Mouse (Mus musculus) induced T-regulatory cell, adult 2 months (primary cell): ENCODE results near the gene Gm47791.

Source experiments
- DNase-seq: peaks from one replicate; pipeline ENCODE4 v3.0.0-alpha.2; 2012; ENCODE audit warnings: low read depth

The Gm47791 gene

GRCm38 (mm10) chr1:82787414-82787813 is 16.4 kb upstream of the Gm47791 start:
- DNase-seq = peak; percentile 73

DNA sequence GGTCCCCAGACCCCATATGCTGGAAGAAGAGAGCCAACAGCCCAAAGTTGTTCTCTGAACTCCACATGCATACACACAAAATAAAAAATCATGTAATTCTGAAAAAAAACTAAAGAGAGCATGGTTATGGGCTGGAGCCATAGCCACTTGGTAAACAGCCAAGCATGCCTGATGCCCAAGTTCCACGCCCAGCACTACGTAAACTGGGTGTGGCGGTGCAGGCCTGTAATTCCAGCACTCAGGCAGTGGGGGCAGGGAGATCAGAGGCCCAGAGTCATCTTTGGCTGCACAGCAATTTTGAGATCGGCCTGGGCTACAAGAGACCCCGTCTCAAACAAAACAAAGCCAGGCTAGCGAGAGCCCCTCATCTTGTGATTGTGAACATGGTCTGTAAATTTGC is 14.5 kb upstream of the Gm47791 start:
- no peak for DNase-seq

DNA sequence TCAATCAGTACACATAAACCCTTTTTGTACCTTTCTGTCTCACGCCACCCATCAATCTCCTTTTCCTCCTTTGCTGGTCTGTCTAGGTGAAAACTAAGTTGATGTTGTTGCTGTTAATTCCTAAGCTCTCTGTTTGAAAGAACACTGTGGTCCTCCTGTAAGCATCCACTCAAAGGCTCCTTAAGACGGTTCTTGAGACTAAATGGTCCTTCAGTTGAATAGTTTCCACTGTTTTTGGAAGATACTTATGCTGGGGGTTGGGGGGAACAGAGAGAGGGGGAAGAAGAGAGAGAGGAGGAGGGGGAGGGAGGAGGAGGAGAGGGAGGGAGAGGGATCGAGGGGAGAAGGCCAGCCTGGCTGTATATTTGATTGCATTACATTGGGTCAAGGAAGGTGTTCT is 12.5 kb upstream of the Gm47791 start:
- DNase-seq = no peak

DNA sequence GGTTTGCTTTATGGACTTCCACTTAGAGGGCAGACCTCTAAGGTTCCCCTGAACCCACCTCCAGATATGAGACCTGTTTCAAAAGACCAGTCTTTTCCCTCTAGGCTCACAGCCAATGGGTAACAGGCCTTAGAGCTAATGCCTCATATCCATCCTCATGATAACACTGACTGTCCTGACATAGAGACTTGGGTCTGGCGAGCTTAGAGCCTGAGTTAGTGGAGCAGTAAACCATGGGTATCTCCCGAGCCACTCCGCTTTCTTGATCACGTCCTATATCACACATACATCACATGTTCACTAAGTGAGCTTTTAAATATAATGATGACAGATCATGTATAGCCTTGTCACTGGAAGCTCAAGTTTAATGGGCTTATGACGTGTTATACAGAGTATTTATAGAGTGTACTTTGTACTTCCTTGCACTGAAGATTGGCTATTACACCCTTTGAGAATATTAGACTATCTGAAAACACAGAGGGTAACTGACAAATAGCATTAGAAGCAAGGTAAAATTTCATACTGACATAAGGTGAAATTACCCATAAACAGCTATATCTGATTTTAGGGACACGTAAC is 8.4 kb upstream of the Gm47791 start:
- DNase-seq = no peak

GRCm38 (mm10) chr1:82775293-82775692 is 4.2 kb upstream of the Gm47791 start:
- no peak for DNase-seq

- DNase-seq = no peak
Observed at GRCm38 (mm10) chr1:82773208-82773607, 2.2 kb upstream of the Gm47791 start.

GRCm38 (mm10) chr1:82772428-82772827 is 1.4 kb upstream of the Gm47791 start:
- DNase-seq = no peak

DNA sequence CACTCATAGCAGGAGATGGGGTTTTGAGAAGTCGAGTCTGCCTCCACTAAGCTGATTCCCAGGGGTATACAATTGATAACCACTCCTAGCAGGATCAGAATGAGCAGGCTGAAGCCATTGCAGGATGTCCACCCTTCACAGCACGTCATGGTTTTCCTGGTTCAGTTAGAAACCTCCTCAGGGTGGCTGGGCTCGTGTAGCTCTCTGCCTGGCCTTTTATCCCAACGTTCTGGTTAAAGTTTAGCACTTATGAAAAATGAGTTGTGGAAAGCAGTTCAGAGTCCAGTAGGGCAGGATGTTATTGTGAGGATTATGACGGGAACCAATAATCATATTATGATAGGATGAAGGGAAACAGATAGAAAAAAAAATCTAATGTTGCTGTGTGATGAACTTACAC is 2.8 kb downstream of the Gm47791 start, which contains the start of gene Tm4sf20:
Gene Tm4sf20, minus strand, starts transcription at position 193 of the 400 bp plus-strand sequence.
- DNase-seq = no peak

DNA sequence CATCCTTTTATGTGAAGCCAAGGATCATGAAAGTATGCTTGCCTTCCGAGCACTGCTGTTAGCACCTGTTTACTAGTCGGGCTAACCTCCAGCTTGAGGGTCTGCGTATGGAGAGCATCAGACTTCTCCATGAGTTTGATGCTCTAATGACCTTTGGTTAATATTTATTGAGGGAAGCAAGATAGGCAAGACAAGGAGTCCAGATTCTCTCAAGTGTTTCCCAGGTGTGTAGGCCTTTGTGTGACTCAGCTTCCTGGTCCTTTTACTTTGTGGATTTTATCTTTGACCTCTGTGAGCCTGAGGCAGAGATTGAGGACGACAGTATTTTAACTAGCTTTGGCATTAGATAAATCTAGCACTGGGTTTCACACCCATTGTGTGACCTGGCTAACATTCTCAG is 4.4 kb downstream of the Gm47791 start:
- DNase-seq = no peak

DNA sequence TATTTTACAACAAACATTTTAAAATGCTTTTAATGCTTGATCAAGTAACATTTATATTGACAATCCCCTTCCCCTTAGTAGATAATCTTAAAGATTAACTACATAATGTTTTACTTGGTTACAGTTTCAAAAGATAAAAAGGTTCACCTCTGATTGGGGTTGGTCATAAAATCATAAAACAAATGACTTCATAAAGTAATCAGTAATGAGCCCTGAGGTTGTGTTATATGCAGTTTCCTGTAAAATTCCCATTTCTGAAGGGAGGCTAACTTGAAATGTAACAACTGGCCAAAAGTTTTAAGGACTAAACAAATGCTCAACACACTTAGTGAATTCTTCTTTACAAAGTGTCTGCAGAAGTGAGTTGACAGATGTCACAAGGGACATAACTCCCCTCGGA is 4.8 kb downstream of the Gm47791 start:
- DNase-seq = no peak

GRCm38 (mm10) chr1:82762274-82762673 is 8.8 kb downstream of the Gm47791 start:
- peak; percentile 22 for DNase-seq

- DNase-seq = no peak
Observed at GRCm38 (mm10) chr1:82761454-82762169, 9.4 kb downstream of the Gm47791 start.

- peak; percentile 44 for DNase-seq
Observed at GRCm38 (mm10) chr1:82759520-82759919, 11.5 kb downstream of the Gm47791 start.

DNA sequence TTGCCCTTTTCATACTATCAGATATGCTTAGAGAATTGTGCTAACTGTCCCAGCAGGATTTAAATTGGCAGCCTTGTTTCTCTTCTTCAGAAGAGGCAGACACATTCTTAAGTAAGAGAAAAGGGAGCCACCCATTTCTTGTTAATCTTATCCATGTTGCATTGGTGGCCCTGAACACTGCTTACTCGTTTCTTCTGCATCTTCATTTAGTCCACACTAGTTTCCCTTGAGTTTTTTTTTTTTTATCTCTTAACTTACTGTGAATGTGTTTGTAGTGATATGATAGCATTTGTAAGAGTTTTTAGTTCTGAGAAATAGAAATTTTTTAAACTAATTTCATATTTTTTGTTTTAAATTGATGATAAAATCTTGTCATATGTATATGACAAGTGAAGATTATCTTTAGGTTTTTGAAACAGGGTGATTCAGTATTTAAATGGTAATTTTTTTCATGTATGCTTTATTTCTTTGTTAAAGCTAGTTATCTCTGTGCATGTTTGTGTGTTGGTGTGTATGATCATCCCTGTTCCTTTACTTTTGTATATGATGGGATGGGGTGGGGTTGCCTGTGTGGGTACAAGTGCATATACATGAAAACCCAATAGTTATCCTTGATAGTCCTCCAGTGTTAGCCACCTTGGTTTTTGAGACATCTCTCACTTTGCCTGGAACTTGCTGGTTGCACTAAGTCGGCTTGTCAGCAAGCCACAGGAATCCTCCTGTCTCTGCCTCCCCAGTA is 23.2 kb downstream of the Gm47791 start:
- DNase-seq = no peak

GRCm38 (mm10) chr1:82746408-82746807 is 24.6 kb downstream of the Gm47791 start:
- no peak for DNase-seq

DNA sequence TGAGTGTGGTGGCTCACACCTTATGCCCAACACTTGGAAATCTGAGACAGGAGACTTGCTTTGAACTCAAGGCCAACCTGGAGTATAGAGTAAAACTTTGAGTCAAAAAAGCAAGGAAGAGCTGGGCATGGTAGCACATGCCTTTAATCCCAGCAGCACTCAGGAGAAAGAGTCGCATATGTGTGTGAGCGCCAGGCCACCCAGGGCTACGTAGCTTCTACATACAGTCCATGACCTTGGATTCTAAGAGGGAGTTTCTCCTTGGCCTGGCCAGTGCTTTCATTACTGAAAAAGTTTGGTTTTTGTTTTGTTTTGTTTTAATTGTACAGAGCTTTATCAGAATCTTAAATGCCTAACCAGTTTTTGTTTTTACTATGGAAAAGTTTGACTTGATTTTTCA is 27.1 kb downstream of the Gm47791 start:
- DNase-seq = no peak

- DNase-seq = no peak
Observed at GRCm38 (mm10) chr1:82741539-82741938, 29.5 kb downstream of the Gm47791 start.

DNA sequence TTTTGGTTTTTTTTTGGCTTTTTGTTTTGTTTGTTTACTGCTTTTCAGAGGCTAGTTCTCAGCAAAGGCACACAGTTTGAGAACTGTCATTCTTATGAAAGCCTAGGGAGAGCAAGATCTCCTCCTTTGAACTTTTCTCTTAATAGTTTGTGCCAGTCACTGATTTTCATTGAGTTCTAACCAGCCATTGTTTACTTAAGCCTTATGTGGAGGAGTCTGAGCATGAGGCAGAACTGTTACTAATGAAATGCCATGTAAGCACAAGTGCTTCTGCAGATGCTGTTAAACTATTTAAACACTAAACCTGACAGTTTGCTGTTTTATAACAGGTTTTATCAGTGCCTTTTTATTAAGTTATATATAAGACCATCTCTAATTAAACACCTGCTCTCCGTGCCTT is 33.0 kb downstream of the Gm47791 start:
- no peak for DNase-seq

- no peak for DNase-seq
Observed at GRCm38 (mm10) chr1:82733357-82733756, 37.7 kb downstream of the Gm47791 start.

- no peak for DNase-seq
Observed at GRCm38 (mm10) chr1:82726482-82726881, 44.6 kb downstream of the Gm47791 start.

- DNase-seq = peak; percentile 29
Observed at GRCm38 (mm10) chr1:82725875-82726185, 45.2 kb downstream of the Gm47791 start.

- DNase-seq = no peak
Observed at GRCm38 (mm10) chr1:82725026-82725874, 45.8 kb downstream of the Gm47791 start.
